Mouse (Mus musculus) intestine, embryonic 15.5 days (tissue): Measurements from ENCODE around the gene Tmem160. TPM values are rescaled to one million over a fixed set of nuclear protein-coding genes. Genes with fewer than 3 reads are reported as not detected.

Experiments used
- ATAC-seq: fragments of 200-750 bp; cut with Nextera tagmentation; 2 replicates; pipeline ENCODE4 v1.8.0; 2017; ENCODE audit warnings: moderate TSS enrichment, moderate library complexity
- H3K27ac ChIP-seq: fragments of 300-500 bp; sonication (generic); 2 replicates; pipeline ENCODE4 v1.5.1; 2015; ENCODE audit warnings: mild to moderate bottlenecking, inconsistent platforms
- H3K27me3 ChIP-seq: fragments of 300-500 bp; sonication (generic); replicated peaks from 2 replicates; pipeline ENCODE4 v1.6.1; 2015; ENCODE audit warnings: inconsistent platforms
- H3K36me3 ChIP-seq: fragments of 300-500 bp; sonication (generic); 2 replicates; pipeline ENCODE4 v1.6.1; 2015; ENCODE audit warnings: inconsistent platforms
- H3K4me1 ChIP-seq: fragments of 300-500 bp; sonication (generic); replicated peaks from 2 replicates; pipeline ENCODE4 v1.6.1; 2015; ENCODE audit warnings: inconsistent platforms
- H3K4me2 ChIP-seq: fragments of 300-500 bp; sonication (generic); replicated peaks from 2 replicates; pipeline ENCODE4 v1.6.1; 2015; ENCODE audit warnings: mild to moderate bottlenecking, inconsistent platforms
- H3K4me3 ChIP-seq: fragments of 300-500 bp; sonication (generic); replicated peaks from 2 replicates; pipeline ENCODE4 v1.5.1; 2015; ENCODE audit warnings: inconsistent platforms
- H3K9ac ChIP-seq: fragments of 300-500 bp; sonication (generic); 2 replicates; pipeline ENCODE4 v1.6.1; 2015; ENCODE audit warnings: inconsistent platforms
- H3K9me3 ChIP-seq: fragments of 300-500 bp; sonication (generic); 2 replicates; pipeline ENCODE4 v1.6.1; 2016; ENCODE audit warnings: inconsistent platforms
- WGBS: fragments of 180-500 bp; shearing (Covaris S2); methylation state at CpG from one replicate; pipeline ENCODE4 v1.1.7; 2015; 5-methylcytosine and 5-hydroxymethylcytosine counted together
- polyA plus RNA-seq: library from polyadenylated mRNA; unstranded; fragments of >200 nt; fragmentation: Nextera tagmentation; extraction: Ambion mirVana; gene quantifications from 2 replicates; pipeline ENCODE4 v1.2.1, GENCODE M21; 2015

The Tmem160 gene
- polyA plus RNA-seq, 1 experiment from 2014 or later = 48.9 TPM

- 90% methylated on average over 5 of the region's 5 CpGs for WGBS
- Histone ChIP-seq H3K27me3 (no peaks in the 10 kb centered on the region; the same call in 1 of the 2 replicates), H3K27ac (no peak overlapping the region), H3K4me2 (no peak overlapping the region), H3K36me3 (0 out of 2 replicates have a peak, but pooled peaks cover 4% of the 10 kb centered on the region), H3K9ac (no peak overlapping the region), H3K4me3 (no peak overlapping the region), H3K4me1 (peaks cover 10% of the 10 kb centered on the region), H3K9me3 (no peaks in the 10 kb centered on the region)
- ATAC-seq = no peak
These were observed 3.7 kb downstream of the Tmem160 start for GRCm38 (mm10) chr7:16456289-16456688.

GRCm38 (mm10) chr7:16460566-16460965 lies 8.0 kb downstream of the Tmem160 start:
- H3K9me3 ChIP-seq = no peaks in the 10 kb centered on the region
- H3K36me3 ChIP-seq = no peaks in the 10 kb centered on the region
- no peak overlapping the region for H3K4me3 ChIP-seq
- no peak overlapping the region for H3K9ac ChIP-seq
- WGBS = 52% methylated on average over 13 of the region's 13 CpGs
- H3K27ac ChIP-seq = no peak overlapping the region
- ATAC-seq = no peak
- peaks cover 7% of the 10 kb centered on the region; the same call in 1 of the 2 replicates for H3K27me3 ChIP-seq
- no peak overlapping the region for H3K4me2 ChIP-seq
- no peaks in the 10 kb centered on the region for H3K4me1 ChIP-seq

GRCm38 (mm10) chr7:16461151-16461550 lies 8.6 kb downstream of the Tmem160 start:
- no peaks in the 10 kb centered on the region for H3K9me3 ChIP-seq
- no peak for ATAC-seq
- H3K27me3 ChIP-seq = peaks cover 7% of the 10 kb centered on the region; the same call in 1 of the 2 replicates
- no peak overlapping the region for H3K4me3 ChIP-seq
- no peaks in the 10 kb centered on the region for H3K4me1 ChIP-seq
- H3K27ac ChIP-seq = no peak overlapping the region
- H3K36me3 ChIP-seq = no peaks in the 10 kb centered on the region
- no peak overlapping the region for H3K9ac ChIP-seq
- H3K4me2 ChIP-seq = no peak overlapping the region
- 64% methylated on average over 6 of the region's 6 CpGs for WGBS

GRCm38 (mm10) chr7:16461705-16462104 lies 9.1 kb downstream of the Tmem160 start:
- H3K27ac ChIP-seq = no peak overlapping the region
- no peak for ATAC-seq
- H3K4me2 ChIP-seq = no peak overlapping the region
- H3K4me3 ChIP-seq = no peak overlapping the region
- H3K9ac ChIP-seq = no peak overlapping the region
- H3K9me3 ChIP-seq = no peaks in the 10 kb centered on the region
- H3K4me1 ChIP-seq = no peaks in the 10 kb centered on the region
- 80% methylated on average over 6 of the region's 6 CpGs for WGBS
- peaks cover 7% of the 10 kb centered on the region; the same call in 1 of the 2 replicates for H3K27me3 ChIP-seq
- H3K36me3 ChIP-seq = no peaks in the 10 kb centered on the region

- peak; percentile 59 for ATAC-seq
- 3% methylated on average over 14 of the region's 14 CpGs for WGBS
- Histone ChIP-seq H3K4me2 (no peak overlapping the region), H3K9ac (no peak overlapping the region), H3K36me3 (no peaks in the 10 kb centered on the region), H3K4me3 (no peak overlapping the region), H3K27me3 (peaks cover 7% of the 10 kb centered on the region; the same call in 1 of the 2 replicates), H3K4me1 (no peaks in the 10 kb centered on the region), H3K27ac (no peak overlapping the region), H3K9me3 (no peaks in the 10 kb centered on the region)
These were observed 10.6 kb downstream of the Tmem160 start for GRCm38 (mm10) chr7:16463214-16463613.

- H3K4me3 ChIP-seq = no peak overlapping the region
- no peaks in the 10 kb centered on the region for H3K36me3 ChIP-seq
- peaks cover 7% of the 10 kb centered on the region; the same call in 1 of the 2 replicates for H3K27me3 ChIP-seq
- ATAC-seq = peak; percentile 63
- no peak overlapping the region for H3K4me2 ChIP-seq
- H3K9me3 ChIP-seq = no peaks in the 10 kb centered on the region
- H3K4me1 ChIP-seq = no peaks in the 10 kb centered on the region
- no peak overlapping the region for H3K9ac ChIP-seq
- 9% methylated on average over 8 of the region's 8 CpGs for WGBS
- no peak overlapping the region for H3K27ac ChIP-seq
These were observed 12.6 kb downstream of the Tmem160 start for GRCm38 (mm10) chr7:16465160-16465559.

- Histone ChIP-seq H3K4me1 (no peaks in the 10 kb centered on the region), H3K4me3 (no peak overlapping the region), H3K36me3 (no peaks in the 10 kb centered on the region), H3K27me3 (peaks cover 7% of the 10 kb centered on the region; the same call in 1 of the 2 replicates), H3K9me3 (no peaks in the 10 kb centered on the region), H3K4me2 (no peak overlapping the region), H3K27ac (no peak overlapping the region), H3K9ac (no peak overlapping the region)
- no peak for ATAC-seq
- WGBS = 95% methylated on average over 5 of the region's 5 CpGs
These were observed 13.0 kb downstream of the Tmem160 start for GRCm38 (mm10) chr7:16465568-16465967.

GRCm38 (mm10) chr7:16466565-16466964 lies 14.0 kb downstream of the Tmem160 start:
- Histone ChIP-seq H3K4me2 (no peak overlapping the region), H3K4me1 (no peaks in the 10 kb centered on the region), H3K27ac (no peak overlapping the region), H3K27me3 (peaks cover 14% of the 10 kb centered on the region), H3K9me3 (no peaks in the 10 kb centered on the region), H3K4me3 (no peak overlapping the region), H3K9ac (no peak overlapping the region), H3K36me3 (no peaks in the 10 kb centered on the region)
- WGBS = 63% methylated on average over 4 of the region's 4 CpGs
- ATAC-seq = no peak

GRCm38 (mm10) chr7:16468115-16468514 lies 15.5 kb downstream of the Tmem160 start:
- no peak overlapping the region for H3K4me2 ChIP-seq
- H3K36me3 ChIP-seq = no peaks in the 10 kb centered on the region
- H3K27me3 ChIP-seq = peaks cover 21% of the 10 kb centered on the region
- H3K27ac ChIP-seq = no peak overlapping the region
- no peak overlapping the region for H3K4me3 ChIP-seq
- ATAC-seq = no peak
- no peaks in the 10 kb centered on the region for H3K9me3 ChIP-seq
- H3K9ac ChIP-seq = no peak overlapping the region
- 37% methylated on average over 5 of the region's 5 CpGs for WGBS
- no peaks in the 10 kb centered on the region for H3K4me1 ChIP-seq

- Histone ChIP-seq H3K9me3 (no peaks in the 10 kb centered on the region; the same call in 1 of the 2 replicates), H3K9ac (no peak overlapping the region), H3K27me3 (peaks cover 50% of the 10 kb centered on the region), H3K4me2 (no peak overlapping the region), H3K4me3 (no peak overlapping the region), H3K4me1 (peaks cover 17% of the 10 kb centered on the region), H3K27ac (no peak overlapping the region), H3K36me3 (no peaks in the 10 kb centered on the region)
- WGBS = 47% methylated on average over 9 of the region's 9 CpGs
- no peak for ATAC-seq
These were observed 19.0 kb downstream of the Tmem160 start for GRCm38 (mm10) chr7:16471549-16471948.

- 12% methylated on average over 17 of the region's 17 CpGs for WGBS
These were observed 19.6 kb downstream of the Tmem160 start for GRCm38 (mm10) chr7:16472116-16472709.

GRCm38 (mm10) chr7:16473847-16474246 lies 21.3 kb downstream of the Tmem160 start:
- no peak overlapping the region for H3K4me2 ChIP-seq
- H3K4me3 ChIP-seq = no peak overlapping the region
- H3K27me3 ChIP-seq = peaks cover 63% of the 10 kb centered on the region
- no peaks in the 10 kb centered on the region; the same call in 1 of the 2 replicates for H3K9me3 ChIP-seq
- no peak overlapping the region for H3K9ac ChIP-seq
- H3K36me3 ChIP-seq = no peaks in the 10 kb centered on the region
- no peak for ATAC-seq
- WGBS = 45% methylated on average over 8 of the region's 8 CpGs
- no peak overlapping the region for H3K27ac ChIP-seq
- H3K4me1 ChIP-seq = peaks cover 20% of the 10 kb centered on the region

More at GRCm38 (mm10) chr7:16472116-16472709, 19.6 kb downstream of the Tmem160 start:
- Histone ChIP-seq H3K9me3 (no peaks in the 10 kb centered on the region; the same call in 1 of the 2 replicates), H3K4me2 (no peak overlapping the region), H3K27me3 (peaks cover 57% of the 10 kb centered on the region), H3K4me3 (no peak overlapping the region), H3K4me1 (peaks cover 20% of the 10 kb centered on the region), H3K27ac (no peak overlapping the region), H3K36me3 (no peaks in the 10 kb centered on the region), H3K9ac (no peak overlapping the region)
- ATAC-seq = no peak

GRCm38 (mm10) chr7:16474445-16474844 lies 21.9 kb downstream of the Tmem160 start:
- H3K27ac ChIP-seq = no peak overlapping the region
- H3K9me3 ChIP-seq = no peaks in the 10 kb centered on the region; the same call in 1 of the 2 replicates
- H3K4me1 ChIP-seq = peaks cover 20% of the 10 kb centered on the region
- H3K4me2 ChIP-seq = peak overlapping the region; percentile 52
- no peaks in the 10 kb centered on the region for H3K36me3 ChIP-seq
- ATAC-seq = no peak
- WGBS = 5% methylated on average over 33 of the region's 33 CpGs
- peaks cover 63% of the 10 kb centered on the region for H3K27me3 ChIP-seq
- H3K9ac ChIP-seq = no peak overlapping the region
- peak overlapping the region; percentile 23 for H3K4me3 ChIP-seq
